23 mouse cellular contexts compared by ENCODE assay signal in genomic region chr1:153285188-153285587, GRCm38 (mm10). TPM values are rescaled to one million over a fixed set of nuclear protein-coding genes. Genes with fewer than 3 reads are reported as not detected.
DNase-seq lines count a peak whose midpoint lies in the region; ATAC-seq and TF ChIP-seq lines count a peak whose summit lies in the region.
"Had no signal": no experiment of that assay in that cellular context is flagged by ENCODE, and none has a peak within 500 bp of the region (broad histone marks: within the 10 kb centered on the region; RNA-seq: fewer than 3 reads in every experiment).

No protein-coding gene starts in this region.

- TF ChIP-seq EP300 in heart, adult 2 months (IDR thresholded peaks at IDR 0.05; ENCODE audit: insufficient read depth, low read depth, low read length), result no peak

- ATAC-seq in heart, embryonic 13.5 days (ENCODE audit: extremely low read depth, insufficient number of reproducible peaks, low FRiP score, low TSS enrichment), result no peak
- ATAC-seq: CD4-positive, CD25-positive, alpha-beta regulatory T cell, adult 4 months; forebrain, embryonic 14.5 days; intestine, embryonic 15.5 days had no signal

- TF ChIP-seq POLR2A in heart, adult 2 months (IDR thresholded peaks at IDR 0.05; ENCODE audit: insufficient read depth, low read depth, low read length), result no peak

- peaks cover 21% of the 10 kb centered on the region for H3K4me1 ChIP-seq in heart, adult 2 months (ENCODE audit: control insufficient read depth, insufficient read depth, low read length)
- peaks cover 77% of the 10 kb centered on the region for H3K4me1 ChIP-seq in heart, embryonic 13.5 days
- H3K4me1 ChIP-seq: intestine, embryonic 15.5 days had no signal

- H3K9me3 ChIP-seq in heart, embryonic 13.5 days, result no peaks in the 10 kb centered on the region
- H3K9me3 ChIP-seq: embryonic facial prominence, embryonic 13.5 days; intestine, embryonic 15.5 days; kidney, embryonic 15.5 days had no signal

- H3K9ac ChIP-seq in heart, adult 2 months (ENCODE audit: low read depth, low read length), result no peak overlapping the region
- no peak overlapping the region for H3K9ac ChIP-seq in heart, embryonic 13.5 days
- H3K9ac ChIP-seq: embryonic facial prominence, embryonic 13.5 days; hindbrain, embryonic 14.5 days; intestine, embryonic 15.5 days; kidney, embryonic 15.5 days had no signal

- no peak overlapping the region for H3K4me2 ChIP-seq in heart, embryonic 13.5 days
- H3K4me2 ChIP-seq: hindbrain, embryonic 14.5 days; intestine, embryonic 15.5 days; kidney, embryonic 15.5 days had no signal

- DNase-seq in embryo, embryonic 10 days (ENCODE audit: low spot score), result peak; percentile 41
- DNase-seq in embryo, embryonic 11 days, result no peak
- DNase-seq in heart, adult 2 months, result no peak
- DNase-seq in heart, postnatal 4 days, result no peak
- DNase-seq in heart, postnatal 36 days, result no peak
- peak; percentile 16 for DNase-seq in MEL-GATA-1-ER (ENCODE audit: extremely low read depth, low read depth)
- no peak for DNase-seq in kidney, adult 9 months
- DNase-seq: adrenal gland, adult 2 months; adrenal gland, postnatal 25 days; B cell, adult 2 months; cerebellum, adult 18-20 months; cerebellum, adult 9-11 months; cerebellum, postnatal 36 days; gastrocnemius, postnatal 10 days; heart, postnatal 14 days; kidney, adult 18-20 months had no signal

- peak overlapping the region; percentile 16; the same call in 1 of the 2 replicates for H3K27ac ChIP-seq in heart, adult 2 months
- 0 out of 2 replicates have a peak overlapping the region, but pooled peaks have one; percentile 34 for H3K27ac ChIP-seq in heart, embryonic 13.5 days (replicated peaks)
- H3K27ac ChIP-seq: embryonic facial prominence, embryonic 13.5 days; hindbrain, embryonic 14.5 days; intestine, embryonic 15.5 days; kidney, embryonic 15.5 days had no signal

- no peak overlapping the region for H3K4me3 ChIP-seq in heart, adult 2 months
- no peak overlapping the region for H3K4me3 ChIP-seq in heart, embryonic 13.5 days
- H3K4me3 ChIP-seq: embryonic facial prominence, embryonic 13.5 days; intestine, embryonic 15.5 days; kidney, embryonic 15.5 days had no signal

- intact Hi-C loops in heart, adult 2 months (cut with DNase I), result no loop called here
- intact Hi-C loops in heart, postnatal 36 days (cut with DNase I), result no loop called here

- WGBS in heart, adult 2 months, result 75% methylated on average over 8 of the region's 8 CpGs
- 63% methylated on average over 8 of the region's 8 CpGs for WGBS in heart, embryonic 13.5 days

- H3K79me2 ChIP-seq in heart, adult 2 months (replicated peaks; ENCODE audit: control insufficient read depth, insufficient read depth, low read length), result peaks cover 8% of the 10 kb centered on the region

- peaks cover 17% of the 10 kb centered on the region for H3K36me3 ChIP-seq in heart, adult 2 months (ENCODE audit: control insufficient read depth, insufficient read depth, low read length)
- 0 out of 2 replicates have a peak, but pooled peaks cover 5% of the 10 kb centered on the region for H3K36me3 ChIP-seq in heart, embryonic 13.5 days
- H3K36me3 ChIP-seq: embryonic facial prominence, embryonic 13.5 days; intestine, embryonic 15.5 days; kidney, embryonic 15.5 days had no signal

- no peaks in the 10 kb centered on the region for H3K27me3 ChIP-seq in heart, adult 2 months (ENCODE audit: control insufficient read depth, insufficient read depth, low read length)
- no peaks in the 10 kb centered on the region for H3K27me3 ChIP-seq in heart, embryonic 13.5 days (replicated peaks)
- H3K27me3 ChIP-seq: embryonic facial prominence, embryonic 13.5 days; intestine, embryonic 15.5 days; kidney, embryonic 15.5 days had no signal

- no peak for TF ChIP-seq CTCF in heart, adult 2 months (IDR thresholded peaks at IDR 0.05)

RNA-seq across cellular contexts. Expression of gene Lamc1, which starts 47.4 kb away (rescaled TPM):
- 100 to 1,000 TPM; 111 to 116 TPM for total RNA-seq in heart, adult 2 months (2021)
- 103 and 138 TPM in 2 replicates for polyA plus RNA-seq in heart, adult 2 months (2012; rRNA removed)
- 100 to 1,000 TPM; 351 to 364 TPM for total RNA-seq in heart, postnatal 4 days (2021)
- 75.3 and 78.2 TPM in 2 replicates for polyA plus RNA-seq in heart, embryonic 13.5 days (2015; fragmentation: Nextera tagmentation; extraction: Ambion mirVana)
- 100 to 1,000 TPM; 139 to 176 TPM for total RNA-seq in heart, postnatal 36 days (2021)

Comparison
In these comparisons a context has a peak if more than half of its experiments do, and no peak if none do; other contexts are left out.
1. DNase-seq: peak in embryo, embryonic 10 days (single experiment) and MEL-GATA-1-ER (single experiment); none in embryo, embryonic 11 days (single experiment), heart, adult 2 months (0 of 2), heart, postnatal 4 days (single experiment), heart, postnatal 36 days (0 of 2) and kidney, adult 9 months (single experiment).